In genomic region chrX:134425798-134426197, GRCm38 (mm10) we compare ENCODE assay signal across 28 mouse cellular contexts. TPM values are rescaled to one million over a fixed set of nuclear protein-coding genes. Genes with fewer than 3 reads are reported as not detected.
DNase-seq lines count a peak whose midpoint lies in the region; TF ChIP-seq lines count a peak whose summit lies in the region.
"Had no signal": no experiment of that assay in that cellular context is flagged by ENCODE, and none has a peak within 500 bp of the region (broad histone marks: within the 10 kb centered on the region; RNA-seq: fewer than 3 reads in every experiment).

No protein-coding gene starts in this region.

- peak overlapping the region; percentile 51; the same call in 1 of the 2 replicates for H3K27ac ChIP-seq in layer of hippocampus, adult 2 months
- H3K27ac ChIP-seq: hindbrain, embryonic 15.5 days; kidney, postnatal 0 days; limb, embryonic 10.5 days; liver, embryonic 12.5 days; midbrain, embryonic 13.5 days had no signal

- peak; percentile 15 for DNase-seq in gastrocnemius, adult 18-20 months (ENCODE audit: low spot score)
- no peak for DNase-seq in gastrocnemius, adult 8-10 months (ENCODE audit: low spot score in 2 of 2)
- peak; percentile 15 to 18 for DNase-seq in layer of hippocampus, adult 2 months (ENCODE audit: low spot score in 2 of 2)
- no peak for DNase-seq in layer of hippocampus, postnatal 36 days
- DNase-seq in brain, adult 2 months (ENCODE audit: low read depth, low spot score): peak; percentile 48
- DNase-seq in gastrocnemius, postnatal 25 days: peak; percentile 23
- DNase-seq in kidney, postnatal 25 days: no peak
- DNase-seq in thymus, postnatal 0 days (ENCODE audit: low spot score): no peak
- DNase-seq: adrenal gland, postnatal 14 days; cerebellum, adult 8-10 months; thymus, postnatal 25 days had no signal

- no peak overlapping the region for H3K4me3 ChIP-seq in layer of hippocampus, adult 2 months
- H3K4me3 ChIP-seq: erythroblast, embryonic 14.5 days; hindbrain, embryonic 15.5 days; limb, embryonic 10.5 days; liver, embryonic 12.5 days; midbrain, embryonic 13.5 days had no signal

- TF ChIP-seq CTCF in layer of hippocampus, adult 2 months (conservative IDR thresholded peaks at IDR 0.05): no peak

RNA-seq across cellular contexts. Expression of gene Drp2, which starts 21.4 kb away (rescaled TPM):
- total RNA-seq in gastrocnemius, adult 18-20 months (2021): 1 to 10 TPM; 3.0 to 3.1 TPM
- total RNA-seq in gastrocnemius, adult 8-10 months (2022): 1 to 10 TPM; 1.7 to 5.4 (median 2.9) TPM
- 10 to 100 TPM; 41.8 to 45.1 TPM for total RNA-seq in layer of hippocampus, adult 2 months (2021)
- 10 to 100 TPM; 43.9 to 48.6 TPM for total RNA-seq in layer of hippocampus, postnatal 36 days (2021)
- total RNA-seq in gastrocnemius, postnatal 25 days (2021): 1 to 10 TPM; 6.6 to 8.2 TPM
- 0.27 and 0.29 TPM in 2 replicates for polyA plus RNA-seq in thymus, postnatal 0 days (2015; fragmentation: Nextera tagmentation; extraction: Ambion mirVana)

RNA-seq across cellular contexts. Expression of gene Taf7l, which starts 50.5 kb away (rescaled TPM):
- total RNA-seq in gastrocnemius, adult 18-20 months (2021): not detected
- not detected for total RNA-seq in gastrocnemius, adult 8-10 months (2022)
- total RNA-seq in layer of hippocampus, adult 2 months (2021): not detected
- total RNA-seq in layer of hippocampus, postnatal 36 days (2021): not detected
- total RNA-seq in gastrocnemius, postnatal 25 days (2021): not detected
- not detected in 2 replicates for polyA plus RNA-seq in thymus, postnatal 0 days (2015; fragmentation: Nextera tagmentation; extraction: Ambion mirVana)
- total RNA-seq: adrenal gland, postnatal 14 days; gastrocnemius, postnatal 36 days; left cerebral cortex, adult 18-20 months; megakaryocyte progenitor cell, adult 5-6 weeks had no signal
- polyA plus RNA-seq: activated CD4-positive, CD25-positive, alpha-beta regulatory T cell, adult 4 months; C2C12; erythroblast, embryonic 14.5 days; heart, postnatal 0 days; hindbrain, embryonic 15.5 days; intestine, postnatal 0 days; kidney, postnatal 0 days; liver, embryonic 12.5 days; lung, embryonic 16.5 days; midbrain, embryonic 13.5 days; Patski; spleen, adult 2 months; stomach, embryonic 16.5 days had no signal

Comparison
In these comparisons a context has a peak if more than half of its experiments do, and no peak if none do; other contexts are left out.
1. DNase-seq: peak in gastrocnemius, adult 18-20 months (single experiment), layer of hippocampus, adult 2 months (2 of 2), brain, adult 2 months (single experiment) and gastrocnemius, postnatal 25 days (single experiment); none in gastrocnemius, adult 8-10 months (0 of 2), layer of hippocampus, postnatal 36 days (0 of 2), kidney, postnatal 25 days (0 of 2) and thymus, postnatal 0 days (single experiment).
2. RNA of gene Drp2, which starts 21.4 kb away (total RNA-seq): 43.9 to 48.6 TPM in layer of hippocampus, postnatal 36 days and 41.8 to 45.1 TPM in layer of hippocampus, adult 2 months; 6.6 to 8.2 TPM in gastrocnemius, postnatal 25 days, 1.7 to 5.4 TPM in gastrocnemius, adult 8-10 months and 3.0 to 3.1 TPM in gastrocnemius, adult 18-20 months; every median in the first group is over 4 times any median in the second.